Mouse (Mus musculus) E14TG2a.4 (cell line): ENCODE results near the gene Gm14434.
"Not testable (repeated sequence)": the region's sequence is repeated elsewhere in the genome, so short reads cannot be mapped to it uniquely, and the experiment has no call there.

Experiments
- CTCF ChIP-seq: conservative IDR thresholded peaks from 2 replicates; pipeline ENCODE4 v1.5.1; 2014; ENCODE audit warnings: low read length
- NANOG ChIP-seq: IDR thresholded peaks from 2 replicates; pipeline ENCODE4 v1.6.1; 2014; ENCODE audit warnings: borderline replicate concordance, low read length, mixed read lengths

- not testable (repeated sequence) for TF ChIP-seq CTCF, NANOG
These were observed 34.2 kb upstream of the Gm14434 start, which contains the start of gene Zfp967 for GRCm38 (mm10) chr2:176520756-176521155.
